Mouse (Mus musculus) thymus, adult 2 months (tissue): Measurements from ENCODE around the gene Chrdl2.

Experiments used
- CTCF ChIP-seq: fragments of 200-500 bp; IDR thresholded peaks from 2 replicates; pipeline ENCODE4 v1.5.1; 2012; ENCODE audit warnings: mild to moderate bottlenecking, control low read depth, low read length, moderate library complexity, borderline replicate concordance; ENCODE audit not compliant: control insufficient read depth, poor library complexity, insufficient read depth; ENCODE audit errors: extremely low read depth
- POLR2A ChIP-seq: fragments of 200-500 bp; IDR thresholded peaks from 2 replicates; pipeline ENCODE4 v1.6.1; 2012; ENCODE audit warnings: mild to moderate bottlenecking, low read length, control low read depth, moderate library complexity; ENCODE audit not compliant: control insufficient read depth, poor library complexity, insufficient read depth; ENCODE audit errors: extremely low read depth

DNA sequence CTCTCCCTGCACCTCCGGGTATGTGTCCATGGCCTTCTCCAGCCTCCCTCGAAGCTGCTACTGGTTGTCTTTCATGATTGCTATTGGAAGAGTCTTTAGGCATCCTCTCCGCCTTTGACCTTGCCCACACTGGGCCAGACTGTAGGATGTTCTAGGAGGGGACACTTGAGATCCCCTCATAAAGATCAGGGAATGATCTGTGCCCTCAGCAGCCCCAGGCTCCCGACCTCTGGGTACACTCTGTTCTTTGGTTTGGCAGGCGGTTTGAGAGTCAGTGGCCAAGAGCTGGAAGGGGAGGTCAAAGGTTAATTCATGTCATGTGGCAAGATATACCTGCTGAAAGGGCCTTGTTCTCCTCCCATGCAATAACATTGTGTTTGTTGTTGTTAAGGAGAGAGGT lies 4.7 kb downstream of the Chrdl2 start:
- TF ChIP-seq CTCF = no peak
- no peak for TF ChIP-seq POLR2A
